Mouse (Mus musculus) midbrain, embryonic 10.5 days (tissue): ENCODE measurements around the gene Smim9. TPM values are rescaled to one million over a fixed set of nuclear protein-coding genes. Genes with fewer than 3 reads are reported as not detected.
A peak's percentile ranks its signal among the peaks of the same experiment; 100 is the strongest.
"Not testable (repeated sequence)": the region's sequence is repeated elsewhere in the genome, so short reads cannot be mapped to it uniquely, and the experiment has no call there.

Experiments used
- DNase-seq: peaks from one replicate; pipeline ENCODE4 v3.0.0-alpha.2; 2017; ENCODE audit warnings: low spot score
- H3K27ac ChIP-seq: fragments of 300-500 bp; sonication (generic); replicated peaks from 2 replicates; pipeline ENCODE4 v1.5.1; 2016; ENCODE audit warnings: mild to moderate bottlenecking
- H3K27me3 ChIP-seq: fragments of 300-500 bp; sonication (generic); 2 replicates; pipeline ENCODE4 v1.6.1; 2016; ENCODE audit warnings: low read depth, mild to moderate bottlenecking; ENCODE audit not compliant: poor library complexity, severe bottlenecking
- H3K36me3 ChIP-seq: fragments of 300-500 bp; sonication (generic); 2 replicates; pipeline ENCODE4 v1.6.1; 2016; ENCODE audit warnings: mild to moderate bottlenecking, moderate library complexity
- H3K4me1 ChIP-seq: fragments of 300-500 bp; sonication (generic); 2 replicates; pipeline ENCODE4 v1.6.1; 2016
- H3K4me3 ChIP-seq: fragments of 300-500 bp; sonication (generic); 2 replicates; pipeline ENCODE4 v1.5.1; 2016; ENCODE audit warnings: mild to moderate bottlenecking, moderate library complexity
- H3K9me3 ChIP-seq: fragments of 300-500 bp; sonication (generic); replicated peaks from 2 replicates; pipeline ENCODE4 v1.6.1; 2016; ENCODE audit warnings: mild to moderate bottlenecking
- WGBS: fragments of 180-500 bp; shearing (Covaris S2); methylation state at CpG from one replicate; pipeline ENCODE4 v1.1.7; 2016; 5-methylcytosine and 5-hydroxymethylcytosine counted together
- polyA plus RNA-seq: library from polyadenylated mRNA; unstranded; fragments of >200 nt; fragmentation: Nextera tagmentation; extraction: Ambion mirVana; gene quantifications from 2 replicates; pipeline ENCODE4 v1.2.1, GENCODE M21; 2016

Smim9 gene
- not detected in 2 replicates for polyA plus RNA-seq

GRCm38 (mm10) chrX:75163670-75164069, at the start of gene Smim9:
Smim9 (minus strand) TSS chrX:75163770.
- H3K4me1 ChIP-seq: no peaks in the 10 kb centered on the region
- no peak within 1 kb of the TSS for H3K4me3 ChIP-seq
- H3K27me3 ChIP-seq: no peaks in the 10 kb centered on the region
- WGBS: 65% methylated on average over 1 of the region's 1 CpGs
- H3K27ac ChIP-seq: no peak within 1 kb of the TSS
- H3K9me3 ChIP-seq: no peaks in the 10 kb centered on the region
- DNase-seq: no peak
- H3K36me3 ChIP-seq: no peaks in the 10 kb centered on the region

GRCm38 (mm10) chrX:75155576-75156243, 7.9 kb downstream of the Smim9 start:
- peak overlapping the region; percentile 51 for H3K4me3 ChIP-seq
- H3K27ac ChIP-seq: peak overlapping the region; percentile 77
- 14% methylated on average over 25 of the region's 49 CpGs for WGBS
- no peaks in the 10 kb centered on the region for H3K27me3 ChIP-seq
- no peaks in the 10 kb centered on the region for H3K4me1 ChIP-seq
- no peaks in the 10 kb centered on the region for H3K36me3 ChIP-seq
- DNase-seq: peak; percentile 60
- no peaks in the 10 kb centered on the region for H3K9me3 ChIP-seq

DNA sequence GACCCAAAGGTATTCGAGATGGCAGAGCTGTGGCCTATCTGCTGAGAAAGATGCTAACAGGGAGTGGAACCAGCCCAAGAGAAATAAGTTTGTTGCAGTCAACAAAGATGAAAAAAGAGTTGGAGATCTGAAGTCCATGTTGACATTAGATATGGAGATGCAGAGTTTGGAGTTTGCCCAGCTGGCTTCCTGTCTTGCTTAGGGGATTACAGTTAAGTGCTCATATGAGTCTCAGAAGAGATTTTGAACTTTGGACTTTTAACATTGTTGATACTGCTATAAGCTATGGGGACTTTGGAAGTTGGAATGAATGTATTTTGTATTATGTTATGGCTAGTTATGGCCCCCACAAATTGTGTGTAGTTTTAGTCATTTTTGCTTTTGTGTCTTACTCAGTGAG, 11.3 kb downstream of the Smim9 start:
- H3K27ac ChIP-seq: no peak overlapping the region
- H3K4me3 ChIP-seq: no peak overlapping the region
- 65% methylated on average over 1 of the region's 1 CpGs for WGBS
- H3K9me3 ChIP-seq: no peaks in the 10 kb centered on the region
- H3K36me3 ChIP-seq: no peaks in the 10 kb centered on the region
- no peak for DNase-seq
- no peaks in the 10 kb centered on the region for H3K4me1 ChIP-seq
- H3K27me3 ChIP-seq: no peaks in the 10 kb centered on the region

DNA sequence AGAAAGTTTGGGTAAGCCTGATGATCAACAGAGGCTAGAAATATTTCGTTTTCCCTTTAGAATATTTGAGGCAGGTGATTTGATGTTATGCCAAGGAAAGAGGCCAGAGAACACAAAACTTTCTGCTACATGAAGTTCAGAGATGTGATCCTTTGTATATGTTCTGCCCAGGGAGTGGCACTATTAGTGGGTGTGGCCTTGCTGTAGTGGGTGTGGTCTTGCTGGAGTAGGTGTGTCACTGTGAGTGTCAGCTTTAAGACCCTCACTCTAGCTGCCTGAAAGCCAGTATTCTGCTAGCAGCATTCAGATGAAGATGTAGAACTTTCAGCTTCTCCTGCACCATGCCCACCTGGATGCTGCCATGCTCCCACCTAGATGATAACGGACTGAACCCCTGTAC, 13.3 kb downstream of the Smim9 start:
- no peaks in the 10 kb centered on the region for H3K36me3 ChIP-seq
- no peak overlapping the region for H3K27ac ChIP-seq
- WGBS: 83% methylated on average over 2 of the region's 2 CpGs
- no peaks in the 10 kb centered on the region for H3K9me3 ChIP-seq
- H3K4me1 ChIP-seq: no peaks in the 10 kb centered on the region
- no peak for DNase-seq
- H3K27me3 ChIP-seq: no peaks in the 10 kb centered on the region
- H3K4me3 ChIP-seq: no peak overlapping the region

- no peaks in the 10 kb centered on the region for H3K27me3 ChIP-seq
- 75% methylated on average over 4 of the region's 4 CpGs for WGBS
- no peak overlapping the region for H3K27ac ChIP-seq
- no peak for DNase-seq
- no peaks in the 10 kb centered on the region for H3K36me3 ChIP-seq
- no peaks in the 10 kb centered on the region for H3K9me3 ChIP-seq
- no peaks in the 10 kb centered on the region for H3K4me1 ChIP-seq
- H3K4me3 ChIP-seq: no peak overlapping the region
These were observed 15.2 kb downstream of the Smim9 start for GRCm38 (mm10) chrX:75148414-75148813.

DNA sequence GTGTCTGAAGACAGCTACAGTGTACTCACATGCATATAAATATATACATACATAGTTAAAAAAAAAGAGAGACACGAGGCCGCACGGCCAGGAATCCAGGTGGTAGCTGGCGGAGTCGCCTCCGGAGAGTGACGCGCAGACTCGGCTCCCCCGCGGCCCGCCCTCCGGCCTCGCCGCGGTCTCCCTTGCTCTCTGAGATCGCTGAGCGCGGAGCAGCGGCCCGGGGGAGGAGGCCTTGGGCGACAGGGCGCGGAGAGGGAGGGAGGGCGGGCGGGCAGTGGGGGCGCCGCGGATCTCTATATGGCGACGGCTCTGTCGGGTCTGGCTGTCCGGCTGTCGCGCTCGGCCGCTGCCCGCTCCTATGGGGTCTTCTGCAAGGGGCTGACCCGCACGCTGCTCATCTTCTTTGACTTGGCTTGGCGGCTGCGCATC, 20.4 kb downstream of the Smim9 start:
- DNase-seq: peak; percentile 23
- not testable (repeated sequence) for H3K4me1 ChIP-seq, H3K27me3 ChIP-seq, H3K27ac ChIP-seq, H3K9me3 ChIP-seq, H3K36me3 ChIP-seq
- 28% methylated on average over 23 of the region's 42 CpGs for WGBS
- peak overlapping the region; percentile 50 for H3K4me3 ChIP-seq

DNA sequence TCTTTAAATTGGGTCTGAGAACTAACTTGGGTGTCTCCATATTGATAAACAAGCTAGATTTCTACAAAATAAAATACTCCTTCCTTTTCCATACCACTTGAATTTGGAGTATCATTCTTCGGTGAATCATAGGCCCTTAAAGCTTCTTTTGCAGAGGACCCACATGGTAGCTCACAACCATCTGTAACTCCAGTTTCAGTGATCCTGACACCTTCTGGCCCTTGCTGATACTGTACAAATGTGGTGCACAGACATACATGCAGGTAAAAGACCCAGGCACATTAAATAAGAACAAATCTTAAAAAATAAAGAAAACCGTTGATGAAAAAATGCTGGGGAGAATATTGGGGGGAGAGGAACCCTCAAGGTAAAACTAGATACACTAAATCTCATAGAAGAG, 25.4 kb downstream of the Smim9 start:
- 92% methylated on average over 2 of the region's 2 CpGs for WGBS
- no peaks in the 10 kb centered on the region for H3K9me3 ChIP-seq
- no peak overlapping the region for H3K27ac ChIP-seq
- H3K4me1 ChIP-seq: no peaks in the 10 kb centered on the region
- no peaks in the 10 kb centered on the region for H3K36me3 ChIP-seq
- no peak for DNase-seq
- H3K27me3 ChIP-seq: no peaks in the 10 kb centered on the region
- no peak overlapping the region for H3K4me3 ChIP-seq

- Histone ChIP-seq H3K4me3 (no peak overlapping the region), H3K36me3 (no peaks in the 10 kb centered on the region), H3K4me1 (no peaks in the 10 kb centered on the region), H3K27ac (no peak overlapping the region), H3K9me3 (no peaks in the 10 kb centered on the region), H3K27me3 (no peaks in the 10 kb centered on the region)
- WGBS: 84% methylated on average over 2 of the region's 2 CpGs
- DNase-seq: no peak
These were observed 25.8 kb downstream of the Smim9 start for GRCm38 (mm10) chrX:75137729-75138128.

- H3K9me3 ChIP-seq: no peaks in the 10 kb centered on the region
These were observed 26.6 kb downstream of the Smim9 start for GRCm38 (mm10) chrX:75136938-75137337.

GRCm38 (mm10) chrX:75130467-75131160, 33.0 kb downstream of the Smim9 start, which contains the start of gene Mpp1:
Mpp1 (minus strand) TSS chrX:75131016.
- DNase-seq: peak; percentile 80
- peak within 1 kb of the TSS; percentile 79 for H3K27ac ChIP-seq
- 15% methylated on average over 36 of the region's 36 CpGs for WGBS
- peak within 1 kb of the TSS; percentile 58 for H3K4me3 ChIP-seq
- H3K9me3 ChIP-seq: no peaks in the 10 kb centered on the region
- no peaks in the 10 kb centered on the region for H3K4me1 ChIP-seq
- no peaks in the 10 kb centered on the region for H3K36me3 ChIP-seq
- H3K27me3 ChIP-seq: no peaks in the 10 kb centered on the region

More at GRCm38 (mm10) chrX:75136938-75137337, 26.6 kb downstream of the Smim9 start:
- Histone ChIP-seq H3K4me3 (no peak overlapping the region), H3K4me1 (no peaks in the 10 kb centered on the region), H3K36me3 (no peaks in the 10 kb centered on the region), H3K27ac (no peak overlapping the region), H3K27me3 (no peaks in the 10 kb centered on the region)
- DNase-seq: no peak

DNA sequence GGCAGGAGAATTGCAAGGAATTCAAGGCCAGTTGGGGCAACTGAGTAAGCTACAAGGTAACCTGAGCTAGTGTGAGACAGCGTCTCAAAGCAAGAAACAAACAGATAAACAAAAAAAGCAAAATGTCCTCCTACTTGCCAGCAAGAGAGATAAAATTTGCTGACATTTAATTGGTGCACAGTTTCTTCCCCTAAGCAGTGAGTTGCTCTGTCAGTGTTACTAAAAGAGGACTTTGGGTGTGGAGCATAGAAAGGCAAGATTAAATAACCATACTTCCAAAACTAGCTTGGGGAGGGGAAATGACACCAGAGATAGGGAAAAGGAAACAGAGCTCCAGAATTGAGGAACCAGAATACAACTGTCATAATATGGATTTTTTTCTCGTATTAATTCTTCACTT, 34.1 kb downstream of the Smim9 start:
- Histone ChIP-seq H3K4me1 (no peaks in the 10 kb centered on the region), H3K27ac (no peak overlapping the region), H3K36me3 (peaks cover 9% of the 10 kb centered on the region), H3K4me3 (no peak overlapping the region), H3K27me3 (no peaks in the 10 kb centered on the region), H3K9me3 (no peaks in the 10 kb centered on the region)
- WGBS: 69% methylated on average over 2 of the region's 2 CpGs
- no peak for DNase-seq

DNA sequence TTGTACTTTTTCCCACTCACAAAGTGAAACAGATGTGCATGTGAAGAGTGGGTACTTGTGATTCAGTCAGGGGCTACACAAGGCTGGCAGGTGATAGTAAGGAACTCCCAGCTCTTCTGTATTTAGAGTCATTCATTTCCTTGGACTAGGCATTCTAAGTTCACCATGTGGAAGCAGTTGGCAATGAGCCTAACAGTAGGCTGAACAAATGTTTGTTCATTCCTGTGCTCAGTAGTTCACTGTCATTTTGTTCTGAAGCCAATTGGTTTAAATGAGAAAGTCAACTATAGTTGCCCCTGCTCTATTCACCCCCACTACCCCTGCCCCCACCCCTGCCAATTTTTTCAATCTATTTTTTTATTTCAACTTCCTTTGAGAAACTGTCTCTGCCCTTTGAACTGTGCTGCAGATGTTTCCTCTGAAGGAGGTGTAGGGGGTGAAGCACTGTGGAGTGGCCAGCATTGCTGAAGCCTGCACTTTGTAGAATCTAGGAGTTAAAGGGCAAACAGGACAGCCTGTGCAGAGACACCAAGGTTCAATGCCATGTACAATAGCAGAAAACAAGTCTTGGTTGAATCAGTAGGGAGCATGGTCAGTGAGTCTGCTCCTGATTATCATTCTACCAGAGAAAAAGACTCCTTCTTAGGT, 35.1 kb downstream of the Smim9 start:
- H3K27ac ChIP-seq: no peak overlapping the region
- no peak overlapping the region for H3K4me3 ChIP-seq
- no peaks in the 10 kb centered on the region for H3K9me3 ChIP-seq
- peaks cover 9% of the 10 kb centered on the region for H3K36me3 ChIP-seq
- no peaks in the 10 kb centered on the region for H3K4me1 ChIP-seq
- DNase-seq: no peak
- no peaks in the 10 kb centered on the region for H3K27me3 ChIP-seq

- Histone ChIP-seq H3K4me1 (no peaks in the 10 kb centered on the region), H3K36me3 (peaks cover 9% of the 10 kb centered on the region), H3K9me3 (no peaks in the 10 kb centered on the region), H3K27ac (no peak overlapping the region), H3K4me3 (no peak overlapping the region), H3K27me3 (no peaks in the 10 kb centered on the region)
- DNase-seq: no peak
These were observed 36.7 kb downstream of the Smim9 start for GRCm38 (mm10) chrX:75126893-75127292.
